Mouse (Mus musculus) limb, embryonic 10.5 days (tissue): ENCODE measurements around the gene Ddn. TPM values are rescaled to one million over a fixed set of nuclear protein-coding genes. Genes with fewer than 3 reads are reported as not detected.

Experiments used
- DNase-seq: peaks from one replicate; pipeline ENCODE4 v3.0.0-alpha.2; 2017; ENCODE audit warnings: low spot score
- H3K27ac ChIP-seq: fragments of 300-500 bp; sonication (generic); 2 replicates; pipeline ENCODE4 v1.5.1; 2016; ENCODE audit warnings: mild to moderate bottlenecking
- H3K27me3 ChIP-seq: fragments of 300-500 bp; sonication (generic); 2 replicates; pipeline ENCODE4 v1.6.1; 2016; ENCODE audit warnings: low read depth, mild to moderate bottlenecking; ENCODE audit not compliant: poor library complexity, severe bottlenecking
- H3K36me3 ChIP-seq: fragments of 300-500 bp; sonication (generic); 2 replicates; pipeline ENCODE4 v1.6.1; 2016; ENCODE audit warnings: mild to moderate bottlenecking, moderate library complexity
- H3K4me1 ChIP-seq: fragments of 300-500 bp; sonication (generic); 2 replicates; pipeline ENCODE4 v1.6.1; 2016
- H3K4me3 ChIP-seq: fragments of 300-500 bp; sonication (generic); 2 replicates; pipeline ENCODE4 v1.5.1; 2016; ENCODE audit warnings: mild to moderate bottlenecking, moderate library complexity
- H3K9me3 ChIP-seq: fragments of 300-500 bp; sonication (generic); replicated peaks from 2 replicates; pipeline ENCODE4 v1.6.1; 2016; ENCODE audit warnings: mild to moderate bottlenecking
- WGBS: fragments of 180-500 bp; shearing (Covaris S2); methylation state at CpG from one replicate; pipeline ENCODE4 v1.1.7; 2016; 5-methylcytosine and 5-hydroxymethylcytosine counted together
- polyA plus RNA-seq: library from polyadenylated mRNA; unstranded; fragments of >200 nt; fragmentation: Nextera tagmentation; extraction: Ambion mirVana; gene quantifications from 2 replicates; pipeline ENCODE4 v1.2.1, GENCODE M21; 2016

Ddn gene
- polyA plus RNA-seq, 1 experiment from 2014 or later: not detected

- Histone ChIP-seq H3K27ac (no peak overlapping the region), H3K4me1 (no peaks in the 10 kb centered on the region), H3K9me3 (no peaks in the 10 kb centered on the region), H3K27me3 (no peaks in the 10 kb centered on the region), H3K36me3 (peaks cover 100% of the 10 kb centered on the region), H3K4me3 (no peak overlapping the region)
- DNase-seq: peak; percentile 27
- 95% methylated on average over 30 of the region's 30 CpGs for WGBS
Observed at GRCm38 (mm10) chr15:98839671-98840585, 30.6 kb upstream of the Ddn start.

- H3K4me3 ChIP-seq: no peak overlapping the region
- DNase-seq: no peak
- peaks cover 100% of the 10 kb centered on the region for H3K36me3 ChIP-seq
- WGBS: 95% methylated on average over 14 of the region's 14 CpGs
- H3K27ac ChIP-seq: no peak overlapping the region
- H3K9me3 ChIP-seq: no peaks in the 10 kb centered on the region
- H3K4me1 ChIP-seq: no peaks in the 10 kb centered on the region
- H3K27me3 ChIP-seq: no peaks in the 10 kb centered on the region
Observed at GRCm38 (mm10) chr15:98839161-98839560, 29.9 kb upstream of the Ddn start.

GRCm38 (mm10) chr15:98837743-98838103 is 28.4 kb upstream of the Ddn start:
- 0 out of 2 replicates have a peak, but pooled peaks cover 3% of the 10 kb centered on the region for H3K4me1 ChIP-seq
- H3K9me3 ChIP-seq: no peaks in the 10 kb centered on the region
- DNase-seq: no peak
- no peak overlapping the region for H3K27ac ChIP-seq
- peaks cover 100% of the 10 kb centered on the region for H3K36me3 ChIP-seq
- no peaks in the 10 kb centered on the region for H3K27me3 ChIP-seq
- no peak overlapping the region for H3K4me3 ChIP-seq
- 81% methylated on average over 4 of the region's 4 CpGs for WGBS

- WGBS: 94% methylated on average over 21 of the region's 21 CpGs
- H3K9me3 ChIP-seq: no peaks in the 10 kb centered on the region
- DNase-seq: no peak
- H3K27ac ChIP-seq: no peak overlapping the region
- no peak overlapping the region for H3K4me3 ChIP-seq
- H3K27me3 ChIP-seq: no peaks in the 10 kb centered on the region
- H3K4me1 ChIP-seq: peaks cover 3% of the 10 kb centered on the region; the same call in 1 of the 2 replicates
- H3K36me3 ChIP-seq: peaks cover 97% of the 10 kb centered on the region
Observed at GRCm38 (mm10) chr15:98837006-98837742, 27.9 kb upstream of the Ddn start.

- peaks cover 78% of the 10 kb centered on the region for H3K36me3 ChIP-seq
- no peak overlapping the region for H3K4me3 ChIP-seq
- 93% methylated on average over 14 of the region's 14 CpGs for WGBS
- H3K4me1 ChIP-seq: peaks cover 15% of the 10 kb centered on the region
- H3K9me3 ChIP-seq: no peaks in the 10 kb centered on the region
- no peaks in the 10 kb centered on the region for H3K27me3 ChIP-seq
- no peak overlapping the region for H3K27ac ChIP-seq
- no peak for DNase-seq
Observed at GRCm38 (mm10) chr15:98835291-98835690, 26.0 kb upstream of the Ddn start.

- Histone ChIP-seq H3K4me3 (no peak overlapping the region), H3K27me3 (no peaks in the 10 kb centered on the region), H3K4me1 (peaks cover 25% of the 10 kb centered on the region), H3K27ac (no peak overlapping the region), H3K9me3 (no peaks in the 10 kb centered on the region), H3K36me3 (peaks cover 70% of the 10 kb centered on the region)
- no peak for DNase-seq
- WGBS: 89% methylated on average over 13 of the region's 13 CpGs
Observed at GRCm38 (mm10) chr15:98834059-98834458, 24.8 kb upstream of the Ddn start.

GRCm38 (mm10) chr15:98833281-98833680 is 24.0 kb upstream of the Ddn start:
- no peak overlapping the region for H3K4me3 ChIP-seq
- no peak for DNase-seq
- WGBS: 87% methylated on average over 11 of the region's 11 CpGs
- no peaks in the 10 kb centered on the region for H3K9me3 ChIP-seq
- no peaks in the 10 kb centered on the region for H3K27me3 ChIP-seq
- no peak overlapping the region for H3K27ac ChIP-seq
- peaks cover 27% of the 10 kb centered on the region for H3K4me1 ChIP-seq
- peaks cover 67% of the 10 kb centered on the region for H3K36me3 ChIP-seq

GRCm38 (mm10) chr15:98832161-98833058 is 23.1 kb upstream of the Ddn start:
- no peak for DNase-seq
- no peak overlapping the region for H3K27ac ChIP-seq

GRCm38 (mm10) chr15:98831684-98832035 is 22.4 kb upstream of the Ddn start:
- Histone ChIP-seq H3K27me3 (no peaks in the 10 kb centered on the region), H3K36me3 (peaks cover 60% of the 10 kb centered on the region), H3K27ac (peak overlapping the region; percentile 93), H3K4me1 (peaks cover 27% of the 10 kb centered on the region), H3K9me3 (no peaks in the 10 kb centered on the region), H3K4me3 (peak overlapping the region; percentile 91)
- DNase-seq: no peak
- WGBS: 19% methylated on average over 9 of the region's 9 CpGs

More at GRCm38 (mm10) chr15:98832161-98833058, 23.1 kb upstream of the Ddn start:
- Histone ChIP-seq H3K27me3 (no peaks in the 10 kb centered on the region), H3K4me3 (peak overlapping the region; percentile 91), H3K36me3 (peaks cover 67% of the 10 kb centered on the region), H3K9me3 (no peaks in the 10 kb centered on the region), H3K4me1 (peaks cover 27% of the 10 kb centered on the region)
- 68% methylated on average over 12 of the region's 12 CpGs for WGBS

- H3K4me1 ChIP-seq: peaks cover 27% of the 10 kb centered on the region
- no peaks in the 10 kb centered on the region for H3K27me3 ChIP-seq
- DNase-seq: peak; percentile 99
- WGBS: under 1% methylated on average over 65 of the region's 66 CpGs
- peak within 1 kb of the TSS; percentile 91 for H3K4me3 ChIP-seq
- H3K36me3 ChIP-seq: peaks cover 57% of the 10 kb centered on the region
- H3K9me3 ChIP-seq: no peaks in the 10 kb centered on the region
- peak within 1 kb of the TSS; percentile 93 for H3K27ac ChIP-seq
Observed at GRCm38 (mm10) chr15:98830736-98831683, 21.7 kb upstream of the Ddn start, which contains the start of gene Prkag1. Gene Prkag1, minus strand, starts transcription at chr15:98831521.

- no peaks in the 10 kb centered on the region for H3K27me3 ChIP-seq
- H3K4me3 ChIP-seq: no peak overlapping the region
- H3K4me1 ChIP-seq: peaks cover 23% of the 10 kb centered on the region
- H3K36me3 ChIP-seq: peaks cover 55% of the 10 kb centered on the region
- 94% methylated on average over 7 of the region's 7 CpGs for WGBS
- no peak overlapping the region for H3K27ac ChIP-seq
- no peak for DNase-seq
- no peaks in the 10 kb centered on the region for H3K9me3 ChIP-seq
Observed at GRCm38 (mm10) chr15:98827611-98828011, 18.3 kb upstream of the Ddn start.
